Mouse (Mus musculus): ENCODE results near the gene Zfr. TPM values are rescaled to one million over a fixed set of nuclear protein-coding genes. Genes with fewer than 3 reads are reported as not detected.

Zfr gene
- polyA plus RNA-seq, 1 experiment from 2014 or later: 38.1 TPM

DNA sequence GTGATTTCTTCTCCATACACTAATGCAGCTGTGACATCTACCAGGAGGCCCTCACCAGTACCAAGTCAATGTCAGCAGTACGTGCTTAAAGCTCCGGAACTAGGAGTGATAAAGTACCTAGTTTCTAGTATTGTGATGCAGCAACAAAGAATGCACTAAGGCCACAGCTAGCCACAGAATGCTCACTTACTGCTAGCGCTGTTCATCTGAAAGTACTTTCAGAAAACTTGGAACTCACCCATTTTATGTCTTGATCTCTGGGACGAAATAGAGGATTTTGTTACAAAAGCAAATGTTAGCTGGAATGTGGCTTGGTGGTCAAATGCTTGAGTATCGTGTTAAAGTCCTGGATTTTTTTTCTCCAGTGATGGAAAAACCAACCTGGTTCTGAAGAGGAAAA is 30.0 kb upstream of the Zfr start:
- no peak for ATAC-seq (ENCODE audit: low read depth)
- no peak overlapping the region for H3K4me2 ChIP-seq (ENCODE audit: low read depth, low read length)
- H3K4me1 ChIP-seq (ENCODE audit: control insufficient read depth, low read depth, low read length): no peaks in the 10 kb centered on the region
- no peak overlapping the region for H3K27ac ChIP-seq (ENCODE audit: low read length)
- no peaks in the 10 kb centered on the region for H3K9me3 ChIP-seq (replicated peaks; ENCODE audit: control insufficient read depth, low read length)
- H3K4me3 ChIP-seq (ENCODE audit: low read depth, low read length): no peak overlapping the region
- H3K9ac ChIP-seq (ENCODE audit: low read depth, low read length): no peak overlapping the region
- WGBS (ENCODE audit: insufficient replicate concordance): 58% methylated on average over 5 of the region's 5 CpGs
- H3K27me3 ChIP-seq (ENCODE audit: control insufficient read depth, insufficient read depth, low read depth, low read length): no peaks in the 10 kb centered on the region
- no peaks in the 10 kb centered on the region for H3K36me3 ChIP-seq (ENCODE audit: control insufficient read depth, insufficient read depth)

GRCm38 (mm10) chr15:12088091-12088490 is 29.5 kb upstream of the Zfr start:
- H3K36me3 ChIP-seq (ENCODE audit: control insufficient read depth, insufficient read depth): no peaks in the 10 kb centered on the region
- no peak overlapping the region for H3K27ac ChIP-seq (ENCODE audit: low read length)
- 75% methylated on average over 10 of the region's 10 CpGs for whole genome bisulfite sequencing (ENCODE audit: insufficient replicate concordance)
- no peak overlapping the region for H3K4me2 ChIP-seq (ENCODE audit: low read depth, low read length)
- no peak for ATAC-seq (ENCODE audit: low read depth)
- no peaks in the 10 kb centered on the region for H3K9me3 ChIP-seq (replicated peaks; ENCODE audit: control insufficient read depth, low read length)
- H3K9ac ChIP-seq (ENCODE audit: low read depth, low read length): no peak overlapping the region
- no peaks in the 10 kb centered on the region for H3K27me3 ChIP-seq (ENCODE audit: control insufficient read depth, insufficient read depth, low read depth, low read length)
- H3K4me3 ChIP-seq (ENCODE audit: low read depth, low read length): no peak overlapping the region
- H3K4me1 ChIP-seq (ENCODE audit: control insufficient read depth, low read depth, low read length): no peaks in the 10 kb centered on the region

- 54% methylated on average over 7 of the region's 7 CpGs for WGBS (ENCODE audit: insufficient replicate concordance)
- H3K36me3 ChIP-seq (ENCODE audit: control insufficient read depth, insufficient read depth): no peaks in the 10 kb centered on the region
- H3K27me3 ChIP-seq (ENCODE audit: control insufficient read depth, insufficient read depth, low read depth, low read length): no peaks in the 10 kb centered on the region
- no peaks in the 10 kb centered on the region for H3K4me1 ChIP-seq (ENCODE audit: control insufficient read depth, low read depth, low read length)
- no peak overlapping the region for H3K9ac ChIP-seq (ENCODE audit: low read depth, low read length)
- no peaks in the 10 kb centered on the region for H3K9me3 ChIP-seq (replicated peaks; ENCODE audit: control insufficient read depth, low read length)
- no peak overlapping the region for H3K4me3 ChIP-seq (ENCODE audit: low read depth, low read length)
- H3K4me2 ChIP-seq (ENCODE audit: low read depth, low read length): no peak overlapping the region
- no peak overlapping the region for H3K27ac ChIP-seq (ENCODE audit: low read length)
- no peak for ATAC-seq (ENCODE audit: low read depth)
Measured at GRCm38 (mm10) chr15:12090087-12090486, 27.5 kb upstream of the Zfr start.

DNA sequence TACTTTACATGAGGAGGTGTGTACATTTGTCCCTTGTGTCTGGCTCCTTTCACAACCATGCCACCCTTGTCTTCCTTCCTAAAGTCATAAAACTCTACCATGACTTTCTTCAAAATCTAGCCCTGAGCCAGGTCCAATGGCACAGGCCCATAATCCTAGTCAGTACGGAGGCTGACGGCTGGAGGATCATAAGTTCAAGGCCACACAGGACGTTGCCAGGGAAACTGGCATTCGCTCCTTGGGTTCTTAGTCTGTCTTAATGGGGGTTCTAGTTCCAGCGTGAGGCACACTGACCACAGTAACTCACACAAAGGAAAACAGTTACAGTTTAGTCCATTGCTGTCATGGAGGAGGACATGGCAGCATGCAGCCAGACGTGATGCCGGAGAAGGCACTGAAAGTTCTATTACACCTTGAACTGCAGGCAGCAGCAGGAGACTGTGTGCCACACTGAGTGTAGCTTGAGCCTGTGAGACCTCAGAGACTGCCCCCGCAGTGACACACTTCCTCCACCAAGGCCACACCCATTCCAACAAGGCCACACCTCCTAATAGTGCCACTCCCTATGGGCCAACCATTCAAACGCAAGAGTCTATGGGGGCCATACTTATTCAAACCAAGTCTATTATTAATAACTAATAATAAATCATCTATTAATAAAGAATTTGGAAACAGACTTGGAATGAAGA is 26.5 kb upstream of the Zfr start:
- 75% methylated on average over 9 of the region's 9 CpGs for WGBS (ENCODE audit: insufficient replicate concordance)
- H3K9me3 ChIP-seq (replicated peaks; ENCODE audit: control insufficient read depth, low read length): no peaks in the 10 kb centered on the region
- H3K27ac ChIP-seq (ENCODE audit: low read length): no peak overlapping the region
- H3K9ac ChIP-seq (ENCODE audit: low read depth, low read length): no peak overlapping the region
- H3K36me3 ChIP-seq (ENCODE audit: control insufficient read depth, insufficient read depth): no peaks in the 10 kb centered on the region
- ATAC-seq (ENCODE audit: low read depth): no peak
- H3K27me3 ChIP-seq (ENCODE audit: control insufficient read depth, insufficient read depth, low read depth, low read length): no peaks in the 10 kb centered on the region
- no peak overlapping the region for H3K4me2 ChIP-seq (ENCODE audit: low read depth, low read length)
- no peaks in the 10 kb centered on the region for H3K4me1 ChIP-seq (ENCODE audit: control insufficient read depth, low read depth, low read length)
- no peak overlapping the region for H3K4me3 ChIP-seq (ENCODE audit: low read depth, low read length)

GRCm38 (mm10) chr15:12091781-12092458 is 25.7 kb upstream of the Zfr start:
- no peaks in the 10 kb centered on the region for H3K4me1 ChIP-seq (ENCODE audit: control insufficient read depth, low read depth, low read length)
- no peaks in the 10 kb centered on the region for H3K9me3 ChIP-seq (replicated peaks; ENCODE audit: control insufficient read depth, low read length)
- H3K4me2 ChIP-seq (ENCODE audit: low read depth, low read length): no peak overlapping the region
- H3K36me3 ChIP-seq (ENCODE audit: control insufficient read depth, insufficient read depth): no peaks in the 10 kb centered on the region
- H3K9ac ChIP-seq (ENCODE audit: low read depth, low read length): no peak overlapping the region
- no peak overlapping the region for H3K4me3 ChIP-seq (ENCODE audit: low read depth, low read length)
- 31% methylated on average over 10 of the region's 10 CpGs for WGBS (ENCODE audit: insufficient replicate concordance)
- no peak for ATAC-seq (ENCODE audit: low read depth)
- H3K27me3 ChIP-seq (ENCODE audit: control insufficient read depth, insufficient read depth, low read depth, low read length): no peaks in the 10 kb centered on the region
- no peak overlapping the region for H3K27ac ChIP-seq (ENCODE audit: low read length)

DNA sequence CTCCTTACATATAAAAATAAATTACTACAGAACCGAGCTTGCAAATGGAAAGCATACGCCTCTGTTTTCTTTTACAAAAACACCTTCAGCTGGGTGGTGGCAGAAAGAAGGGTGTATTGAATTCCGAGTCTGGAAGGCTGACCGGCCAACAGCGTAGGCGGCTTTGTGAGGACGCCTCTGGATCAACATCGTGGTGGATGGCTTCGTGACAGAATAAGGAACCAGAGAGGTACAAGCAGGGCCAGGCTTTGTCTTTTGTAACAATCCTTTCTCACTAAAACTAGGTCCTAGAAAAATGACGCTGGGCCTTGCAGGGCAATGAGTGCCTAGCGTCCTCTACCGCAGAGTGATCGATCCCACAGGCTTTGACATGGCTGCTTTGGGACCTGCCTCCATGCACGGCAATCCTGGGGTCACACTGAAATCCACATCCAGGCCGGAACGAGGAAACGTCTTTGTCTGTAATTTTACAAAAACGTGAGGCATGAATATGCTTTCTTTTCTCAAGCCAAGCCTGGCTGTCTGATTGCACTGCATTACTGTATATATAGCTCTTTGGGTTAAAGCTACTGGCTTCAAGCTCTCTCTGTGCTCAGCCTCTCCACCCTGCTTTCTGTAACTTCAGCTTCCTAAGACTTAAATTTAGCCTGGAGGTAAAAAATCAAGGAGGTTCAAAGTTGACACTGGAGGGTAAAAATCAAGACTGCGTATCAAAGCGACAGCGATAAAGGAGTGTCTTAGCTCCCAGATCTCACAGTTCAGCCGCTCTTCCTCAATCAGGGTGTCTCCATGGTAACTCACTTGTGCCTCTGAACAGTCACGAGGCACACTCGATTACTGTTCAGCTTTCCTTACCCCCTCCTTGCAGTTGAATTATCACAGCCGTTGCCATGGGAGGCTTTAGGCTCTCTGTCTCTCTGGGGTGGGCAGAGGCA is 24.3 kb upstream of the Zfr start:
- WGBS (ENCODE audit: insufficient replicate concordance): 77% methylated on average over 25 of the region's 25 CpGs
- Histone ChIP-seq H3K9ac (ENCODE audit: low read depth, low read length) (no peak overlapping the region), H3K27ac (ENCODE audit: low read length) (no peak overlapping the region), H3K4me1 (ENCODE audit: control insufficient read depth, low read depth, low read length) (no peaks in the 10 kb centered on the region), H3K4me3 (ENCODE audit: low read depth, low read length) (no peak overlapping the region), H3K36me3 (ENCODE audit: control insufficient read depth, insufficient read depth) (no peaks in the 10 kb centered on the region), H3K9me3 (replicated peaks; ENCODE audit: control insufficient read depth, low read length) (no peaks in the 10 kb centered on the region; the same call in 1 of the 2 replicates), H3K4me2 (ENCODE audit: low read depth, low read length) (no peak overlapping the region), H3K27me3 (ENCODE audit: control insufficient read depth, insufficient read depth, low read depth, low read length) (no peaks in the 10 kb centered on the region)
- no peak for ATAC-seq (ENCODE audit: low read depth)

DNA sequence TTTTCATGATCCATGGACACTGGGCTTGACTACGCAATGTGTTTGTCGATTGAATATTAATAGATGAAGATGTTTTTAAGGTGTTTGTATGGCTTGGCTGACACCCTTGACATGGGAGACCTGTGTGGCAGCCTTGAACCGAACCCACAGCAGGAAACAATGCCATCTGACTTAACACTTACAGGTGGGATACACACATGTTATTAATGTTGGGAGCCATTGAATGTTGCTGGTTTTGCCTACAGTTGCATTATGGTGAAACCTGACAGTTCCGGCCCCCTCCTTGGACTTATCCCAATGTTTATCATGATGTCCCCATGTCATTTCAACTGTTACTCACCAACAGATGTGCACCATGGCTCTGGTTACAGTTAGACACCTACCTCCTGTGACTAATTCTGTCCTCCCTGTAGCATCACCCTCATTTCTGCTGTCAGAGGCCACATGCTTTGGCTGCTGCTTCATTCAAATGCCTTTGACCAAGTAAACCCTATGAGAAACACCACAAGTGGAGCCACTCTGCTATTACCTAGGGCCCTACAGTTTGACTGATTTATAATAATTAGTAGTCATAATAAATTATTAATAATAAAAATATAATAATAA is 23.6 kb upstream of the Zfr start:
- H3K4me1 ChIP-seq (ENCODE audit: control insufficient read depth, low read depth, low read length): no peaks in the 10 kb centered on the region
- no peaks in the 10 kb centered on the region; the same call in 1 of the 2 replicates for H3K9me3 ChIP-seq (replicated peaks; ENCODE audit: control insufficient read depth, low read length)
- H3K27ac ChIP-seq (ENCODE audit: low read length): no peak overlapping the region
- H3K27me3 ChIP-seq (ENCODE audit: control insufficient read depth, insufficient read depth, low read depth, low read length): no peaks in the 10 kb centered on the region
- 82% methylated on average over 4 of the region's 4 CpGs for WGBS (ENCODE audit: insufficient replicate concordance)
- H3K4me3 ChIP-seq (ENCODE audit: low read depth, low read length): no peak overlapping the region
- H3K4me2 ChIP-seq (ENCODE audit: low read depth, low read length): no peak overlapping the region
- ATAC-seq (ENCODE audit: low read depth): no peak
- H3K9ac ChIP-seq (ENCODE audit: low read depth, low read length): no peak overlapping the region
- H3K36me3 ChIP-seq (ENCODE audit: control insufficient read depth, insufficient read depth): no peaks in the 10 kb centered on the region

DNA sequence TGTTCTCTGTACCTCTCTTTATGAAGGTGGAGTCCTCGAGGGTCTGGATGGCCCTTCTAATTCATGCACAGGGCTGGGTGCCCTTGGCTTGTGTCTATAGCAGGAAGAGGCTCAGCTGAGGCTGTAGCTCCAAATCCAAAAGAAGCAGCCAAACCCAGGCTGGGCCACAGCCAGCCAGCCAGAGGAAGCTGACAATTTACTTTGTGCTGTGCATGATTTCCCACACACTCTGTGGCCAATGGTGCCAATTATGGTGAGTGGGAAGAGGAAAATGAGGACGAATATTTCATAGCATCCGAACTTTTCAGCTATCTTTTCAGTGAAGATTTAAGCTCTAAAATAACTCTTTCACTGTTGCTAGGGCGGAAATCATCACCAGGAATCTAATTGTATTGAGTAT is 21.2 kb upstream of the Zfr start:
- Histone ChIP-seq H3K4me1 (ENCODE audit: control insufficient read depth, low read depth, low read length) (no peaks in the 10 kb centered on the region), H3K4me2 (ENCODE audit: low read depth, low read length) (no peak overlapping the region), H3K27me3 (ENCODE audit: control insufficient read depth, insufficient read depth, low read depth, low read length) (no peaks in the 10 kb centered on the region), H3K27ac (ENCODE audit: low read length) (no peak overlapping the region), H3K9me3 (replicated peaks; ENCODE audit: control insufficient read depth, low read length) (no peaks in the 10 kb centered on the region; the same call in 1 of the 2 replicates), H3K36me3 (ENCODE audit: control insufficient read depth, insufficient read depth) (no peaks in the 10 kb centered on the region), H3K4me3 (ENCODE audit: low read depth, low read length) (no peak overlapping the region), H3K9ac (ENCODE audit: low read depth, low read length) (no peak overlapping the region)
- 64% methylated on average over 4 of the region's 4 CpGs for WGBS (ENCODE audit: insufficient replicate concordance)
- ATAC-seq (ENCODE audit: low read depth): no peak

Measured in liver, embryonic 16.5 days (tissue).